Mouse (Mus musculus): ENCODE results near the gene Rnf216. TPM values are rescaled to one million over a fixed set of nuclear protein-coding genes. Genes with fewer than 3 reads are reported as not detected.

The Rnf216 gene
- polyA plus RNA-seq, 1 experiment from 2014 or later, result 36.8 TPM

GRCm38 (mm10) chr5:143076603-143077143 is 36.1 kb downstream of the Rnf216 start:
- Histone ChIP-seq H3K9me3 (ENCODE audit: control insufficient read depth, low read length) (no peaks in the 10 kb centered on the region), H3K27me3 (ENCODE audit: control insufficient read depth, insufficient read depth, low read length) (no peaks in the 10 kb centered on the region), H3K9ac (replicated peaks; ENCODE audit: low read depth, low read length) (no peak overlapping the region), H3K4me2 (ENCODE audit: low read depth, low read length) (no peak overlapping the region), H3K27ac (ENCODE audit: low read depth, low read length) (no peak overlapping the region), H3K36me3 (ENCODE audit: control insufficient read depth, insufficient read depth, low read length) (peaks cover 43% of the 10 kb centered on the region), H3K4me3 (ENCODE audit: low read depth, low read length) (no peak overlapping the region), H3K4me1 (ENCODE audit: control insufficient read depth, insufficient read depth, low read length) (no peaks in the 10 kb centered on the region)
- WGBS, result 97% methylated on average over 3 of the region's 3 CpGs
- no peak for ATAC-seq (ENCODE audit: low read depth)

- H3K27me3 ChIP-seq (ENCODE audit: control insufficient read depth, insufficient read depth, low read length), result no peaks in the 10 kb centered on the region
- H3K9me3 ChIP-seq (ENCODE audit: control insufficient read depth, low read length), result no peaks in the 10 kb centered on the region
- no peak overlapping the region for H3K9ac ChIP-seq (replicated peaks; ENCODE audit: low read depth, low read length)
- peaks cover 40% of the 10 kb centered on the region for H3K36me3 ChIP-seq (ENCODE audit: control insufficient read depth, insufficient read depth, low read length)
- H3K4me2 ChIP-seq (ENCODE audit: low read depth, low read length), result no peak overlapping the region
- no peak overlapping the region for H3K27ac ChIP-seq (ENCODE audit: low read depth, low read length)
- no peaks in the 10 kb centered on the region for H3K4me1 ChIP-seq (ENCODE audit: control insufficient read depth, insufficient read depth, low read length)
- no peak overlapping the region for H3K4me3 ChIP-seq (ENCODE audit: low read depth, low read length)
- ATAC-seq (ENCODE audit: low read depth), result no peak
- 98% methylated on average over 2 of the region's 2 CpGs for WGBS
Measured at GRCm38 (mm10) chr5:143075987-143076386, 36.8 kb downstream of the Rnf216 start.

GRCm38 (mm10) chr5:143069048-143069447 is 43.7 kb downstream of the Rnf216 start:
- Histone ChIP-seq H3K9ac (replicated peaks; ENCODE audit: low read depth, low read length) (no peak overlapping the region), H3K4me2 (ENCODE audit: low read depth, low read length) (no peak overlapping the region), H3K4me1 (ENCODE audit: control insufficient read depth, insufficient read depth, low read length) (no peaks in the 10 kb centered on the region), H3K9me3 (ENCODE audit: control insufficient read depth, low read length) (no peaks in the 10 kb centered on the region), H3K4me3 (ENCODE audit: low read depth, low read length) (no peak overlapping the region), H3K27ac (ENCODE audit: low read depth, low read length) (no peak overlapping the region), H3K36me3 (ENCODE audit: control insufficient read depth, insufficient read depth, low read length) (peaks cover 19% of the 10 kb centered on the region), H3K27me3 (ENCODE audit: control insufficient read depth, insufficient read depth, low read length) (no peaks in the 10 kb centered on the region)
- no peak for ATAC-seq (ENCODE audit: low read depth)
- WGBS, result 90% methylated on average over 2 of the region's 2 CpGs

- Histone ChIP-seq H3K4me1 (ENCODE audit: control insufficient read depth, insufficient read depth, low read length) (no peaks in the 10 kb centered on the region), H3K36me3 (ENCODE audit: control insufficient read depth, insufficient read depth, low read length) (peaks cover 18% of the 10 kb centered on the region; the same call in 1 of the 2 replicates), H3K4me3 (ENCODE audit: low read depth, low read length) (no peak overlapping the region), H3K9me3 (ENCODE audit: control insufficient read depth, low read length) (no peaks in the 10 kb centered on the region), H3K27ac (ENCODE audit: low read depth, low read length) (no peak overlapping the region), H3K4me2 (ENCODE audit: low read depth, low read length) (no peak overlapping the region), H3K27me3 (ENCODE audit: control insufficient read depth, insufficient read depth, low read length) (no peaks in the 10 kb centered on the region), H3K9ac (replicated peaks; ENCODE audit: low read depth, low read length) (no peak overlapping the region)
- no peak for ATAC-seq (ENCODE audit: low read depth)
- 91% methylated on average over 3 of the region's 3 CpGs for WGBS
Measured at GRCm38 (mm10) chr5:143068382-143068781, 44.4 kb downstream of the Rnf216 start.

GRCm38 (mm10) chr5:143066551-143066958 is 46.2 kb downstream of the Rnf216 start:
- Histone ChIP-seq H3K4me1 (ENCODE audit: control insufficient read depth, insufficient read depth, low read length) (no peaks in the 10 kb centered on the region), H3K27me3 (ENCODE audit: control insufficient read depth, insufficient read depth, low read length) (no peaks in the 10 kb centered on the region), H3K36me3 (ENCODE audit: control insufficient read depth, insufficient read depth, low read length) (peaks cover 18% of the 10 kb centered on the region; the same call in 1 of the 2 replicates), H3K4me2 (ENCODE audit: low read depth, low read length) (no peak overlapping the region), H3K27ac (ENCODE audit: low read depth, low read length) (no peak overlapping the region), H3K9ac (replicated peaks; ENCODE audit: low read depth, low read length) (no peak overlapping the region), H3K9me3 (ENCODE audit: control insufficient read depth, low read length) (no peaks in the 10 kb centered on the region), H3K4me3 (ENCODE audit: low read depth, low read length) (no peak overlapping the region)
- 18% methylated on average over 1 of the region's 1 CpGs for WGBS
- no peak for ATAC-seq (ENCODE audit: low read depth)

GRCm38 (mm10) chr5:143066096-143066495 is 46.7 kb downstream of the Rnf216 start:
- 97% methylated on average over 1 of the region's 1 CpGs for WGBS
- ATAC-seq (ENCODE audit: low read depth), result no peak
- H3K36me3 ChIP-seq (ENCODE audit: control insufficient read depth, insufficient read depth, low read length), result peaks cover 18% of the 10 kb centered on the region; the same call in 1 of the 2 replicates
- H3K4me3 ChIP-seq (ENCODE audit: low read depth, low read length), result no peak overlapping the region
- H3K9ac ChIP-seq (replicated peaks; ENCODE audit: low read depth, low read length), result no peak overlapping the region
- H3K27ac ChIP-seq (ENCODE audit: low read depth, low read length), result no peak overlapping the region
- H3K27me3 ChIP-seq (ENCODE audit: control insufficient read depth, insufficient read depth, low read length), result no peaks in the 10 kb centered on the region
- H3K9me3 ChIP-seq (ENCODE audit: control insufficient read depth, low read length), result no peaks in the 10 kb centered on the region
- no peaks in the 10 kb centered on the region for H3K4me1 ChIP-seq (ENCODE audit: control insufficient read depth, insufficient read depth, low read length)
- H3K4me2 ChIP-seq (ENCODE audit: low read depth, low read length), result no peak overlapping the region

GRCm38 (mm10) chr5:143065230-143065629 is 47.6 kb downstream of the Rnf216 start:
- H3K9me3 ChIP-seq (ENCODE audit: control insufficient read depth, low read length), result no peaks in the 10 kb centered on the region
- H3K4me3 ChIP-seq (ENCODE audit: low read depth, low read length), result no peak overlapping the region
- ATAC-seq (ENCODE audit: low read depth), result no peak
- no peak overlapping the region for H3K9ac ChIP-seq (replicated peaks; ENCODE audit: low read depth, low read length)
- H3K27me3 ChIP-seq (ENCODE audit: control insufficient read depth, insufficient read depth, low read length), result no peaks in the 10 kb centered on the region
- H3K4me1 ChIP-seq (ENCODE audit: control insufficient read depth, insufficient read depth, low read length), result no peaks in the 10 kb centered on the region
- H3K36me3 ChIP-seq (ENCODE audit: control insufficient read depth, insufficient read depth, low read length), result peaks cover 18% of the 10 kb centered on the region; the same call in 1 of the 2 replicates
- H3K4me2 ChIP-seq (ENCODE audit: low read depth, low read length), result no peak overlapping the region
- H3K27ac ChIP-seq (ENCODE audit: low read depth, low read length), result no peak overlapping the region
- 58% methylated on average over 2 of the region's 2 CpGs for WGBS

- Histone ChIP-seq H3K4me1 (ENCODE audit: control insufficient read depth, insufficient read depth, low read length) (no peaks in the 10 kb centered on the region), H3K9ac (replicated peaks; ENCODE audit: low read depth, low read length) (no peak overlapping the region), H3K27ac (ENCODE audit: low read depth, low read length) (no peak overlapping the region), H3K9me3 (ENCODE audit: control insufficient read depth, low read length) (no peaks in the 10 kb centered on the region), H3K36me3 (ENCODE audit: control insufficient read depth, insufficient read depth, low read length) (no peaks in the 10 kb centered on the region), H3K4me2 (ENCODE audit: low read depth, low read length) (no peak overlapping the region), H3K27me3 (ENCODE audit: control insufficient read depth, insufficient read depth, low read length) (no peaks in the 10 kb centered on the region), H3K4me3 (ENCODE audit: low read depth, low read length) (no peak overlapping the region)
- ATAC-seq (ENCODE audit: low read depth), result no peak
- 88% methylated on average over 3 of the region's 3 CpGs for WGBS
Measured at GRCm38 (mm10) chr5:143062251-143062650, 50.5 kb downstream of the Rnf216 start.

GRCm38 (mm10) chr5:143061511-143061910 is 51.3 kb downstream of the Rnf216 start:
- no peak overlapping the region for H3K4me2 ChIP-seq (ENCODE audit: low read depth, low read length)

More at GRCm38 (mm10) chr5:143061511-143061910, 51.3 kb downstream of the Rnf216 start:
- WGBS, result 49% methylated on average over 3 of the region's 3 CpGs
- H3K36me3 ChIP-seq (ENCODE audit: control insufficient read depth, insufficient read depth, low read length), result no peaks in the 10 kb centered on the region
- H3K4me1 ChIP-seq (ENCODE audit: control insufficient read depth, insufficient read depth, low read length), result no peaks in the 10 kb centered on the region
- peak overlapping the region; percentile 6; the same call in 1 of the 2 replicates for H3K27ac ChIP-seq (ENCODE audit: low read depth, low read length)
- H3K27me3 ChIP-seq (ENCODE audit: control insufficient read depth, insufficient read depth, low read length), result no peaks in the 10 kb centered on the region
- no peaks in the 10 kb centered on the region for H3K9me3 ChIP-seq (ENCODE audit: control insufficient read depth, low read length)
- ATAC-seq (ENCODE audit: low read depth), result peak; percentile 21; the same call in 1 of the 2 replicates
- H3K9ac ChIP-seq (replicated peaks; ENCODE audit: low read depth, low read length), result no peak overlapping the region
- no peak overlapping the region for H3K4me3 ChIP-seq (ENCODE audit: low read depth, low read length)

Data from neural tube, embryonic 14.5 days (tissue).